Mouse (Mus musculus): Measurements from ENCODE around the gene Rangap1. TPM values are rescaled to one million over a fixed set of nuclear protein-coding genes. Genes with fewer than 3 reads are reported as not detected.

Gene Rangap1
- 196 and 198 TPM in 2 replicates for polyA plus RNA-seq (2016; fragmentation: Nextera tagmentation; extraction: Ambion mirVana)

DNA sequence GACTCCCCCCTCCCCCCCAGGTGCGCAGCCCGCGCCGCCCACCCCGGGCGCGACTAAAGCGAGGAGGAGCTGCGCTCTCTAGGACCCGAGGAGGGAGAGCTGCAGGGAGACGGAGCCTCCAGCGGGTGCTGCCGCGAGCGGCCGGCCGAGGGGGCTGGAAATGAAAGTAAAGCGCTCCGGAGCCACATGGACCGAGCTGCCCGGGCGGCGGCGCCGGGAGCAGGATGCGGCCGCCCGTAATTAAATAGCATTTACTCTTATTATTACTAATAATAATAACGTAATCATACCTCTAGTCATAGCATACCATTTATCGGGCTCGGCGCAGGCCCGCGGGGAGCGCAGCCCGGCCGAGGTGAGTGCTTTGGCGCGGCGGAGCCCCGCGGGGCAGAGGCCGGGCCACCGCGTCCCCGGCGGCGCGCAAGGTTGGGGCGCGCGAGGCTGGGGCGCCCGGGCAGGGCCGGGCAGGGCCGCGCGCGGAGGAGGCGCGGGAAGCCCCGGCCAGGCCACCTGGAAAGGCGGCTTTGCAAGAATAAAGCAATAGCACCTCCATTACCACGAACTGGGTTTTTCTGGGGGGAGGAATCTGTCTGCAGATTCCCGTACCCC, at the start of gene Rangap1, which contains the start of gene Zc3h7b:
Rangap1 (minus strand) TSS at position 539 of the 609 bp plus-strand sequence.
Zc3h7b (plus strand) TSS at position 66 of the 609 bp plus-strand sequence.
- under 1% methylated on average over 65 of the region's 65 CpGs for WGBS
- H3K36me3 ChIP-seq (replicated peaks) = peaks cover 19% of the 10 kb centered on the region
- peak within 1 kb of the TSS; percentile 95 for H3K4me3 ChIP-seq
- H3K4me1 ChIP-seq = peaks cover 23% of the 10 kb centered on the region
- peak within 1 kb of the TSS; percentile 98 for H3K27ac ChIP-seq
- no peaks in the 10 kb centered on the region for H3K27me3 ChIP-seq (ENCODE audit: poor library complexity, severe bottlenecking)
- DNase-seq (ENCODE audit: extremely low spot score, low spot score) = peak; percentile 79
- H3K9me3 ChIP-seq = no peaks in the 10 kb centered on the region

DNA sequence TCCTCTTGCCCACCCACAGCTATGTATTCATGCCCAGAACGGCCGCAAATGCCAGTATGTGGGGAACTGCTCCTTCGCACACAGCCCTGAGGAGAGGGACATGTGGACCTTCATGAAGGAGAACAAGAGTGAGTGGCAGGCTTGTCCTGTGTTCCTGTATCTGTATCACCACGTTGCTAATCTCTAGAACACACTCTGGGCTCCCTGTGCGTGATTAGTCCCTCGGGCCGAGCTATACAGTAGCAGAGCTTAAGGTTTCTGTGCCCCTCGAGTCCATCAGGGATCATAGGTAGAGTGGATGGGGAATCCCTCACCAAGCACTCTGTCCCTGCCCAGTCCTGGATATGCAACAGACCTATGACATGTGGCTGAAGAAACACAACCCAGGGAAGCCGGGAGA, 47.1 kb upstream of the Rangap1 start:
- no peaks in the 10 kb centered on the region for H3K4me1 ChIP-seq
- H3K4me3 ChIP-seq = no peak overlapping the region
- WGBS = 95% methylated on average over 9 of the region's 9 CpGs
- H3K9me3 ChIP-seq = no peaks in the 10 kb centered on the region
- peaks cover 85% of the 10 kb centered on the region for H3K36me3 ChIP-seq (replicated peaks)
- no peak overlapping the region for H3K27ac ChIP-seq
- no peak for DNase-seq (ENCODE audit: extremely low spot score, low spot score)
- H3K27me3 ChIP-seq (ENCODE audit: poor library complexity, severe bottlenecking) = no peaks in the 10 kb centered on the region

DNA sequence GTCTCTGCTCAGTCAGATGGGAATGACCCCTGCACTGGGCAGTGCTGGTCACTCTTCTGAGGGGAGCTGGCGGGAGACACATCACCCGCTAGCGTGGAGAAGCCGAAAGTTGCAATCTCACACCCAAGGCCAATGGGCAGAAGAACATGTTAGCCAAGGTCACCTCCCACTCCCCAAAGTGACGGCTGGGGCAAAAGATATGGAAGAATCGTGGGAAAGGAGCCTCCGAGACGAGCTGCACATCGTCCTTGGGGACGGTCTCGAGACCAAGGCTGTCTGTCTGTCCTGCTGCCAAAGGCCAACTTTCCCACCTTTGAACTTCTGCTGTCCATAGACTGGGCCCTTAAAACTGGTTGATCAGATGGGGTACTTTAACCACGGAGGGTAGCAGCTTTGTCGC, 42.2 kb upstream of the Rangap1 start:
- WGBS = 96% methylated on average over 13 of the region's 13 CpGs
- H3K27ac ChIP-seq = no peak overlapping the region
- no peak overlapping the region for H3K4me3 ChIP-seq
- peaks cover 97% of the 10 kb centered on the region for H3K36me3 ChIP-seq (replicated peaks)
- H3K27me3 ChIP-seq (ENCODE audit: poor library complexity, severe bottlenecking) = no peaks in the 10 kb centered on the region
- no peak for DNase-seq (ENCODE audit: extremely low spot score, low spot score)
- H3K4me1 ChIP-seq = no peaks in the 10 kb centered on the region
- H3K9me3 ChIP-seq = no peaks in the 10 kb centered on the region

DNA sequence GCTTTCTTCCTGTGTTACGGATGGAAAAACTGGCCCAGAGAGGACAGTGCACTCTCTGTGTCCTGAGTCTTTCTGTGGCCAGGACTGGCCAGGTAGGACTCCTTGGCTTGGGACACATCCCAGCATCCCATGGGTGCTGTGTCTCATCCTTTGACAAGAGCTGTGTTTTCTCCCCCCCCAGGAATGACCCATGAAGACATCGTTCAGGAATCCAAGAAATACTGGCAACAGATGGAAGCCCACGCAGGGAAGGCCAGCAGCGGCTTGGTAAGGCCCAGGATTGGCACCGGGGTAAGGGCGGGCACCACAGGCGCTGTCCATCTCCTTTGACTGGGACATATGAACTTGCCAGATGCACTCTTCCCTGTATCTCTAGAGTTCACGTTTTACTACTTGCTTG, 40.4 kb upstream of the Rangap1 start:
- Histone ChIP-seq H3K4me3 (no peak overlapping the region), H3K9me3 (no peaks in the 10 kb centered on the region), H3K36me3 (replicated peaks) (peaks cover 98% of the 10 kb centered on the region), H3K27ac (no peak overlapping the region), H3K4me1 (no peaks in the 10 kb centered on the region), H3K27me3 (ENCODE audit: poor library complexity, severe bottlenecking) (no peaks in the 10 kb centered on the region)
- WGBS = 97% methylated on average over 8 of the region's 8 CpGs
- DNase-seq (ENCODE audit: extremely low spot score, low spot score) = no peak

DNA sequence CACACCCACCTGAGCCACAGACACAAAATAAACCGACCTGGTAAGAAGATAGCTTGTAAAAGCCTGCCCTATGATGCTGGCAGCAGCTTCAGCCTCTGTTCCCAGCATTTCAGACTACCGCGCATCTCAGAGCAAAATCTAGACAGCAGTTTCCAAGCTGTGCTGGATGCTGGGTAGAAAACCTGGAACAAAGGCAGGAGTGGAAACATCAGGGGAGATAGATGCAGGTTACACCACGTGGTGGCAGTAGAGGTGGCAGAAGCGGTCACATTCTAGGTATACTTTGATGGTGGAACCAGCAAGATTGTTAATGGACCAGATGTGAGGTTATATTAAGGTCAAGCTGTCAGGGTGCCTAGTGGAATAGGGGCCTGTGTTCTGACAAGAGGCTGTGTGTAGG, 39.4 kb upstream of the Rangap1 start:
- no peak for DNase-seq (ENCODE audit: extremely low spot score, low spot score)
- Histone ChIP-seq H3K4me1 (no peaks in the 10 kb centered on the region), H3K4me3 (no peak overlapping the region), H3K36me3 (replicated peaks) (peaks cover 98% of the 10 kb centered on the region), H3K9me3 (no peaks in the 10 kb centered on the region), H3K27ac (no peak overlapping the region), H3K27me3 (ENCODE audit: poor library complexity, severe bottlenecking) (no peaks in the 10 kb centered on the region)
- 71% methylated on average over 5 of the region's 5 CpGs for WGBS

DNA sequence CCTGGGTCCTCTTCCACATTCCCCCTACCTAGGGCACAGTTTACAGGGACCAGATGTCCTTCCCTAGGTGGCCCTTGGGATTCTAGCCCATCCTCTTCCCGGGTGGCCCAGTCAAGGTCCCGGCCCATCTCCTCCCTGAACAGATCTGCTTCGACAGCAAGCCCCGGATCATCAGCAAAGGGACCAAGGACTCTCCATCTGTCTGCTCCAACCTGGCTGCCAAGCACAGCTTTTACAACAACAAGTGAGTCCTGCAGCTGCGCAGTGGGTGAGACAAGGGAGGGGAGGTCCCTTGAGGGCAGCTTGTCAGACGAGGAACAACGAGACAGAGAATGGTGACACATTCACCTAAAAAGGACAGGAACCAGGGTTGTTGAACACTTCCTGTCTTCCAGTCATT, 36.5 kb upstream of the Rangap1 start:
- H3K27me3 ChIP-seq (ENCODE audit: poor library complexity, severe bottlenecking) = no peaks in the 10 kb centered on the region
- H3K4me1 ChIP-seq = no peaks in the 10 kb centered on the region
- H3K4me3 ChIP-seq = no peak overlapping the region
- no peak for DNase-seq (ENCODE audit: extremely low spot score, low spot score)
- no peaks in the 10 kb centered on the region for H3K9me3 ChIP-seq
- H3K36me3 ChIP-seq (replicated peaks) = peaks cover 99% of the 10 kb centered on the region
- 90% methylated on average over 7 of the region's 7 CpGs for WGBS
- H3K27ac ChIP-seq = no peak overlapping the region

DNA sequence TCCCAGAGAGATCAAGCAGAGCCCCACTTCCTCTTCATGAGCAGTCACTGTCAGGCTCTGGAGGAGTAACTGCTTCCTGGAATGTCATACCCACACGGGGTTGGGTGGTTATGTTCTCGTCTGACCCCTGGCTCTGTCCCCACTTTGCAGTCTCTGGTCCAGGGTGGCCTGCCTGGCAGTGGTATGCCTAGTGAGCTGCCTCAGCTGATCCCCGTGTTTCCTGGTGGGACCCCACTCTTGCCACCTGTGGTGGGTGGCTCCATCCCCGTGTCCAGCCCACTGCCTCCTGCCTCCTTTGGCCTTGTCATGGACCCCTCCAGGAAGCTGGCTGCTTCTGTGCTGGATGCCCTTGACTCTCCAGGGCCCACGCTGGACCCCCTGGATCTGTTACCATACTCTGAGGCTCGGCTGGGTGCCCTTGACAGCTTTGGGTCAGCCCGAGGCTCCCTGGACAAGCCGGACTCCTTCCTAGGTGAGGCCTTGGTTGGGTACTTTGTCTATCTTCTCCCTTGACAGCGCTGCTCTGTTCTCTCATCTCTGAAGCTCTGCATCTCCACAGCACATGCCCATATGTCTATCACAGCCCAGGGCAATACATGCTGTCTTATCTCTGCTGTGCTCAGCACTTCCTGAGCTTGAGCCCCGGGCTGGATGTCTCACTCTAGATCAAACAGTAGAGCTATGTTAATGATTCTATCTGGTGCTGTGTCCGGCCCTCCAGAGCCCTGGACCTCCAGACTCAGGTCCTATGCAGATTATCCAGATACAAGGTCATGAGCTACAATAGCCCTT, 31.5 kb upstream of the Rangap1 start:
- Histone ChIP-seq H3K27me3 (ENCODE audit: poor library complexity, severe bottlenecking) (no peaks in the 10 kb centered on the region), H3K9me3 (no peaks in the 10 kb centered on the region), H3K36me3 (replicated peaks) (peaks cover 100% of the 10 kb centered on the region), H3K4me1 (peaks cover 12% of the 10 kb centered on the region; the same call in 1 of the 2 replicates), H3K4me3 (no peak overlapping the region), H3K27ac (no peak overlapping the region)
- 89% methylated on average over 11 of the region's 11 CpGs for WGBS
- DNase-seq (ENCODE audit: extremely low spot score, low spot score) = no peak

DNA sequence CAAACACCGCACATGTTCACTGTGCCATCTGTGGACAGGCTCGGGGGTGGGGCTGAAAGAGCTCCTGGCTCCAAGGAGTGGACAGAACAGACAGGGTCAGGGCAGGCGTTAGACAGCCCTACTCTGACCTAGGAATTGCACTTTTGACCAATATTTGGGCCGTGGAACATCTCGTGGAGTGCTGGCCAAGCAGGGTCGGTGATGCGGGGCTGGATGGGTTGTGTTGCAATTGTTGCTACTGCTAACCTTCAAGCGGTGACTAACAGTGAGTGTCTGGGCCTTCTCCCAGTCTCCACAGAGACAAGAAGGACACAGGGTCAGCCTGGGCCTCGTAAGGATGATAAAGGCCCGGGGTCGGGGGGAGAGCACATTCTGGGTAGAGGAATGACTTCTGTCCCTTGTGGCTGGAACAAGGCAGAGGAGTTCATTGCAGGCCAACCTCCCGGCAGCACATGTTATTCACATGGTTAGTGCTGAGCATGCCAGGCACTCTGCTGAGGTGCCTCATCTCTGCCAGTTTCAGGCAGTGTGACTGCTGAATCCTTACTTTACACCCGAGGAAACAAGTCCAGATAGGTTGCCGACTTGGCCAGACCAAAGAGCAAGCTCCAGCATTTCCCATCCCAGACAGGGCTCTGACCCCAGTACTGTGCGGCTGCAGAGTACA, 29.3 kb upstream of the Rangap1 start:
- H3K36me3 ChIP-seq (replicated peaks) = peaks cover 98% of the 10 kb centered on the region
- no peak overlapping the region for H3K4me3 ChIP-seq
- 90% methylated on average over 15 of the region's 15 CpGs for WGBS
- H3K27me3 ChIP-seq (ENCODE audit: poor library complexity, severe bottlenecking) = no peaks in the 10 kb centered on the region
- H3K4me1 ChIP-seq = peaks cover 12% of the 10 kb centered on the region; the same call in 1 of the 2 replicates
- no peak for DNase-seq (ENCODE audit: extremely low spot score, low spot score)
- H3K9me3 ChIP-seq = peaks cover 3% of the 10 kb centered on the region; the same call in 1 of the 2 replicates
- H3K27ac ChIP-seq = no peak overlapping the region

DNA sequence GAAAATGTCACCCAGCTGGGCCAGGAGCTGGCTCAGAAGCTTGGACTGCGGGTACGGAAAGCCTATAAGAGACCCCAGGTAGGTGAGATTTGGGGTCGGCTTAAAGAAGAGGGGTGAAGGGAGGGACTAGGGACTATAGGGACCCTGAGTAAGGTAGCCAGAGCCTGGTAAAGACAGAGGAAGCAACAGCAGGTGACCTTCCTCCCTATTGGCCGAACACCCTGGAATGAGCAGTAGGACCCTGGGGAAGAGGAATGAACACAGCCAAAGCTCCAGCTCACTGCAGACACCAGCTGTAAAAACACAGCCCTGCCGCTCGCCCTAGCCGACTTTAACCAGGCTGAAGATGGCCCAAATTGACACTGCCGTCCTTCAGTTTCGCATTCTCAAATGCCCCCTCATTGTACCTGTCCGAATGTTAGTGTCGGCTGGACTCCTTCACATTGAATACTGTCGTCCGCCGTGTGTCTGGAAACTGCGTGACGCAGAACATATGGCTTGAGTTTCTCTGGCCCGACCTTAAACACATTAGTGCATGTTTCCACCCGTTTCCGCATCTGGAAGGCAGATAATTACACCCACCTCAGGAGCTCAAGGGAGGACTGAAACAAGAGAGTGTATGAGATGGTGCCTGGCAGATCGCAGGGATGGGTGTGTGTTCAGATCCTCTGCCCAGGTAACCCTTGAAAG, 27.2 kb upstream of the Rangap1 start:
- Histone ChIP-seq H3K4me1 (peaks cover 15% of the 10 kb centered on the region; the same call in 1 of the 2 replicates), H3K27ac (no peak overlapping the region), H3K9me3 (peaks cover 3% of the 10 kb centered on the region; the same call in 1 of the 2 replicates), H3K27me3 (ENCODE audit: poor library complexity, severe bottlenecking) (no peaks in the 10 kb centered on the region), H3K4me3 (no peak overlapping the region), H3K36me3 (replicated peaks) (peaks cover 98% of the 10 kb centered on the region)
- 76% methylated on average over 20 of the region's 20 CpGs for whole genome bisulfite sequencing
- DNase-seq (ENCODE audit: extremely low spot score, low spot score) = no peak

DNA sequence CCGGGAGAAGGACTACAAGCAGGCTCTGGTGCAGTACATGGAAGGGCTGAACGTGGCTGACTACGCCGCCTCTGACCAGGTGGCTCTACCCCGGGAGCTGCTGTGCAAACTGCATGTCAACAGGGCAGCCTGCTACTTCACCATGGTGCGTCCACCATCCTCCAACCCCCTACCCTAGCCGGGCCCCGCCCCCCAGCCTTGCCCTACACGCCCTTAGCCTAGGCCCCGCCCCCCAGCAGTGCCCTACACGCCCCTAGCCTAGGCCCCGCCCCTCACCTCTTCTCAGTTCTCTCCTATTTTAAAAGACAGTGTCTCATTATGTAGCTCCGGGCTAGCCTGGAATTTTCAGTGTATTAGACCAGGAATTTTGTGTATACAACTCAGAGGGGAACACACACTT, 23.7 kb upstream of the Rangap1 start:
- no peak for DNase-seq (ENCODE audit: extremely low spot score, low spot score)
- peaks cover 3% of the 10 kb centered on the region; the same call in 1 of the 2 replicates for H3K9me3 ChIP-seq
- H3K4me1 ChIP-seq = peaks cover 15% of the 10 kb centered on the region; the same call in 1 of the 2 replicates
- 60% methylated on average over 13 of the region's 13 CpGs for WGBS
- no peak overlapping the region for H3K27ac ChIP-seq
- no peak overlapping the region for H3K4me3 ChIP-seq
- peaks cover 67% of the 10 kb centered on the region for H3K36me3 ChIP-seq (replicated peaks)
- H3K27me3 ChIP-seq (ENCODE audit: poor library complexity, severe bottlenecking) = no peaks in the 10 kb centered on the region

DNA sequence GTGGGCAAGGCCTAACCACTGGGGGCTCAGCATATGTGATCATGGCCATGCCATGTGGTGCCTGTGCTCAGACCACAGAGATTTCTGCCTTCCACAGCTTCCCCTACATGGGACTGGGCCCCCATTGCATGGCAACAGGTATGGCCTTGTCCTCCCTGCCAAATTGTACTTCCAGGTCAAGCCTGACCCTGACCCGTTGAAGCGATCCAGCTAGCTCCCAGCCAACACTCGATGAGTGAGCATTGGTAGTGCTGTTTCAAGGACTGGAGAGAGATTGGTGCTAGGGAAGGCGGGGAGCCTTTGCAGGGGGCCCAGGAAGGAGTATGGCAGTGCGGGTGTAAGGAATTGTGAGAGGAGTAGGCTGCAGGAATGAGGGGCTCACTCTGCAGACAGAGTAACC, 21.1 kb upstream of the Rangap1 start:
- Histone ChIP-seq H3K4me1 (peaks cover 3% of the 10 kb centered on the region; the same call in 1 of the 2 replicates), H3K4me3 (no peak overlapping the region), H3K9me3 (peaks cover 3% of the 10 kb centered on the region; the same call in 1 of the 2 replicates), H3K27ac (no peak overlapping the region), H3K27me3 (ENCODE audit: poor library complexity, severe bottlenecking) (no peaks in the 10 kb centered on the region), H3K36me3 (replicated peaks) (peaks cover 57% of the 10 kb centered on the region)
- DNase-seq (ENCODE audit: extremely low spot score, low spot score) = no peak
- 90% methylated on average over 5 of the region's 5 CpGs for WGBS

DNA sequence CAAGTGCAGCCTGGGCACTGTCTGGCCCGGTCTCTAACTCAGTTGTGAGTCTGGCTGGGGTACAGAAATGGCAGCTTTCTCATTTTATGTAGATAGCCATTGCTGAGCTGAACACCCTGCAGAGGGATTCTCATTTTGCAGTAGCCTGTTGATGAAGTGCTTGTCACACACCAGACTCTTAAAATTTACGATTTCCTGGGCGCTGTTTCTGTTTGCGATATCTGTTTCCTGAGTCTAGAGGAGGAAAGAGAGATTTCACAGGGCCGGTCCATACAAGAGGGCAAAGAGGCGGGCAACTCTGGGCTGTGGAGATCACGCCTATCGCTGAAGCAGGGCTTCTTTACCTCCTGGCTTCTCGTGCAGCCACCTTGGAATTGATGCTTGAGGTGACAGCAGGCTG, 20.3 kb upstream of the Rangap1 start:
- H3K4me1 ChIP-seq = peaks cover 3% of the 10 kb centered on the region; the same call in 1 of the 2 replicates
- DNase-seq (ENCODE audit: extremely low spot score, low spot score) = no peak
- no peaks in the 10 kb centered on the region for H3K27me3 ChIP-seq (ENCODE audit: poor library complexity, severe bottlenecking)
- H3K36me3 ChIP-seq (replicated peaks) = peaks cover 55% of the 10 kb centered on the region
- H3K4me3 ChIP-seq = no peak overlapping the region
- no peak overlapping the region for H3K27ac ChIP-seq
- peaks cover 3% of the 10 kb centered on the region; the same call in 1 of the 2 replicates for H3K9me3 ChIP-seq
- WGBS = 93% methylated on average over 9 of the region's 9 CpGs
